ENCODE assay signal across 11 mouse cellular contexts in the genomic region with DNA sequence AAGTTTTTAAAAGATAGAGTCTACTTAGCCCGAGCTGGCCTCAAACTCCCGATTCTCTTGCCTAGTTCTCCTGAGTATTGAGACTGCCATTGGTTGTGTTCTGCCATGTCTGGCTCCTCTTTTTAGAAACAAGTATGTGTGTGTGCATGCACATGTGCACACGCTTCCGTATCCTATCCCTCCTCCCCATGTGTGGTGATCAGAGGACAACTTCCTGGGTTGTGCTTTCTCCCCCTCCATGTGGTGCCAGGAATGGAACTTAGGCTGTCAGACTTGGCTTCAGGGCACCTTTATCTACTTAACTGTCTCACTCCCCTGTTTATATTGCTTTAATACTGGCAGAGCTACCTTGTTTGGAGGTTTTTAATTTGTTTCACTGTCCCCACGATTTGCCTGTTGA. TPM values are rescaled to one million over a fixed set of nuclear protein-coding genes. Genes with fewer than 3 reads are reported as not detected.
DNase-seq lines count a peak whose midpoint lies in the region; ATAC-seq and TF ChIP-seq lines count a peak whose summit lies in the region.
"Had no signal": no experiment of that assay in that cellular context is flagged by ENCODE, and none has a peak within 500 bp of the region (broad histone marks: within the 10 kb centered on the region; RNA-seq: fewer than 3 reads in every experiment).

No protein-coding gene starts in this region.

- H3K27me3 ChIP-seq in heart, embryonic 14.5 days (ENCODE audit: control insufficient read depth, insufficient read depth, low read length), result peaks cover 10% of the 10 kb centered on the region; the same call in 1 of the 2 replicates
- H3K27me3 ChIP-seq in CH12.LX (replicated peaks), result no peaks in the 10 kb centered on the region
- H3K27me3 ChIP-seq in forebrain, embryonic 13.5 days, result no peaks in the 10 kb centered on the region
- no peaks in the 10 kb centered on the region for H3K27me3 ChIP-seq in limb, embryonic 14.5 days (ENCODE audit: control insufficient read depth, insufficient read depth, low read length)

- H3K79me2 ChIP-seq in CH12.LX (replicated peaks; ENCODE audit: control insufficient read depth, extremely low read depth, insufficient read depth, poor library complexity, severe bottlenecking), result no peaks in the 10 kb centered on the region

- H3K4me1 ChIP-seq in heart, embryonic 14.5 days (ENCODE audit: control insufficient read depth in 2 of 2, insufficient read depth in 2 of 2, low read length in 2 of 2), result peaks cover 5 to 15% of the 10 kb centered on the region in 2 experiments
- H3K4me1 ChIP-seq in CH12.LX (ENCODE audit: control insufficient read depth in 1 of 2, insufficient read depth in 2 of 2), result peaks cover 8 to 18% of the 10 kb centered on the region in 2 experiments; a peak in 3 of 4 replicates
- H3K4me1 ChIP-seq in forebrain, embryonic 13.5 days, result peaks cover 22% of the 10 kb centered on the region
- peaks cover 8% of the 10 kb centered on the region for H3K4me1 ChIP-seq in limb, embryonic 14.5 days (ENCODE audit: control insufficient read depth, insufficient read depth, low read length)

- H3K4me3 ChIP-seq in heart, embryonic 14.5 days (ENCODE audit: control insufficient read depth in 1 of 2, insufficient read depth in 1 of 2, low read depth in 1 of 2, low read length in 2 of 2), result no peak overlapping the region
- peak overlapping the region in 2 of 3 experiments; percentile 6 to 35 for H3K4me3 ChIP-seq in CH12.LX (replicated peaks in 1 of 3; ENCODE audit: low read depth in 2 of 3, low read length in 2 of 3, poor library complexity in 1 of 3)
- H3K4me3 ChIP-seq in forebrain, embryonic 13.5 days, result peak overlapping the region; percentile 23
- 0 out of 2 replicates have a peak overlapping the region, but pooled peaks have one; percentile 7 for H3K4me3 ChIP-seq in limb, embryonic 14.5 days (replicated peaks; ENCODE audit: low read length)
- H3K4me3 ChIP-seq: erythroblast, embryonic 14.5 days had no signal

- no peak overlapping the region for H3K9ac ChIP-seq in heart, embryonic 14.5 days (ENCODE audit: low read length)
- H3K9ac ChIP-seq in CH12.LX (ENCODE audit: insufficient read depth, low read depth), result peak overlapping the region; percentile 51; the same call in 1 of the 2 replicates
- peak overlapping the region; percentile 45; the same call in 1 of the 2 replicates for H3K9ac ChIP-seq in forebrain, embryonic 13.5 days
- no peak overlapping the region for H3K9ac ChIP-seq in limb, embryonic 14.5 days (ENCODE audit: low read depth, low read length, severe bottlenecking)
- H3K9ac ChIP-seq: liver, postnatal 0 days had no signal

- ATAC-seq in heart, embryonic 14.5 days (ENCODE audit: insufficient number of reproducible peaks, insufficient read depth, low FRiP score, low read depth), result no peak
- ATAC-seq in forebrain, embryonic 13.5 days, result no peak
- ATAC-seq in limb, embryonic 14.5 days (ENCODE audit: low FRiP score, low read depth), result no peak
- ATAC-seq: CD4-positive, CD25-positive, alpha-beta regulatory T cell, adult 4 months; liver, postnatal 0 days had no signal

- no peak for TF ChIP-seq CTCF in CH12.LX (conservative IDR thresholded peaks at IDR 0.05 in 1 of 2, IDR thresholded peaks at IDR 0.05 in 1 of 2; ENCODE audit: low read depth in 2 of 2, low read length in 2 of 2)

- H3K27ac ChIP-seq in heart, embryonic 14.5 days (replicated peaks in 1 of 2; ENCODE audit: control insufficient read depth in 1 of 2, insufficient read depth in 1 of 2, low read depth in 2 of 2, low read length in 2 of 2), result no peak overlapping the region
- no peak overlapping the region for H3K27ac ChIP-seq in CH12.LX (ENCODE audit: insufficient read depth, low read depth)
- H3K27ac ChIP-seq in forebrain, embryonic 13.5 days, result no peak overlapping the region
- H3K27ac ChIP-seq in limb, embryonic 14.5 days (replicated peaks; ENCODE audit: low read depth, low read length), result no peak overlapping the region

- DNase-seq in heart, postnatal 36 days, result no peak
- peak; percentile 51 for DNase-seq in CH12.LX (ENCODE audit: extremely low read depth)
- DNase-seq in limb, embryonic 14.5 days (ENCODE audit: low spot score), result no peak
- DNase-seq in adrenal gland, postnatal 10 days, result no peak
- no peak for DNase-seq in layer of hippocampus, adult 9-10 months (ENCODE audit: low spot score)
- no peak for DNase-seq in kidney, adult 11 months
- DNase-seq: liver, postnatal 0 days had no signal

- no peaks in the 10 kb centered on the region for H3K36me3 ChIP-seq in heart, embryonic 14.5 days (ENCODE audit: control insufficient read depth, insufficient read depth, low read length)
- peaks cover 0 to 7% of the 10 kb centered on the region in 2 experiments for H3K36me3 ChIP-seq in CH12.LX (replicated peaks in 1 of 2; ENCODE audit: control insufficient read depth in 1 of 2, insufficient read depth in 1 of 2, low read length in 1 of 2)
- H3K36me3 ChIP-seq in forebrain, embryonic 13.5 days (ENCODE audit: poor library complexity, severe bottlenecking), result no peaks in the 10 kb centered on the region
- H3K36me3 ChIP-seq in limb, embryonic 14.5 days (ENCODE audit: control insufficient read depth, insufficient read depth, low read length), result no peaks in the 10 kb centered on the region

- intact Hi-C loops in heart, postnatal 36 days (cut with DNase I), result loop anchor here (1.0 to 10.0 kb wide), 4 partner anchors 34 to 350 kb away; a partner anchor contains a TSS

- no peaks in the 10 kb centered on the region for H3K9me3 ChIP-seq in heart, embryonic 14.5 days (ENCODE audit: control insufficient read depth, low read length)
- H3K9me3 ChIP-seq in CH12.LX (replicated peaks; ENCODE audit: low read length), result no peaks in the 10 kb centered on the region
- no peaks in the 10 kb centered on the region for H3K9me3 ChIP-seq in forebrain, embryonic 13.5 days (replicated peaks)
- H3K9me3 ChIP-seq in limb, embryonic 14.5 days (ENCODE audit: control insufficient read depth, low read length), result no peaks in the 10 kb centered on the region

- TF ChIP-seq EP300 in CH12.LX (IDR thresholded peaks at IDR 0.05; ENCODE audit: low read length), result no peak

- WGBS in heart, embryonic 14.5 days, result 23% methylated on average over 5 of the region's 5 CpGs
- 38% methylated on average over 5 of the region's 5 CpGs for WGBS in forebrain, embryonic 13.5 days
- WGBS in limb, embryonic 14.5 days, result 36% methylated on average over 5 of the region's 5 CpGs

- no peak for TF ChIP-seq RAD21 in CH12.LX (IDR thresholded peaks at IDR 0.05; ENCODE audit: low read depth, low read length)

- dilution Hi-C loops in CH12.LX (cut with MboI; ENCODE audit: extremely low pct_ligation_motif_present, extremely low pct_unique_long_range_greater_than_20kb, low sequenced_read_pairs), result no loop called here

- no peak; the same call in 1 of the 2 replicates for TF ChIP-seq POLR2A in CH12.LX (IDR thresholded peaks at IDR 0.05; ENCODE audit: low read depth, low read length)
- TF ChIP-seq POLR2A in limb, embryonic 14.5 days (IDR thresholded peaks at IDR 0.05; ENCODE audit: borderline replicate concordance, extremely low read depth, insufficient read depth, insufficient read length), result no peak

- in situ Hi-C loops in CH12.LX (cut with MboI; ENCODE audit: low pct_ligation_motif_present, low pct_unique_long_range_greater_than_20kb, low sequenced_read_pairs), result no loop called here

- peak overlapping the region; percentile 42 for H3K4me2 ChIP-seq in heart, embryonic 14.5 days (ENCODE audit: low read length)
- peak overlapping the region; percentile 95 for H3K4me2 ChIP-seq in CH12.LX (ENCODE audit: insufficient read depth, low read depth, poor library complexity, severe bottlenecking)
- peak overlapping the region; percentile 51 for H3K4me2 ChIP-seq in forebrain, embryonic 13.5 days
- H3K4me2 ChIP-seq in limb, embryonic 14.5 days (replicated peaks; ENCODE audit: low read depth, low read length, severe bottlenecking), result peak overlapping the region; percentile 35

RNA-seq across cellular contexts. Expression of a gene that starts 3.9 kb away (rescaled TPM):
- polyA plus RNA-seq in heart, embryonic 14.5 days (2014; fragmentation: Nextera tagmentation; extraction: Ambion mirVana), result 2.2 and 2.5 TPM in 2 replicates
- total RNA-seq in heart, postnatal 36 days (2021), result under 1 TPM; 0.44 to 0.60 TPM
- total RNA-seq in CH12.LX (2012; rRNA removed) (0.76 and 1.2 TPM in 2 replicates), CH12.LX (2014; rRNA removed) (0.93 and 0.97 TPM in 2 replicates)
- 0.90 and 1.0 TPM in 2 replicates for polyA plus RNA-seq in CH12.LX (2012; ENCODE audit: insufficient read length, low read depth)
- polyA plus RNA-seq in forebrain, embryonic 13.5 days (2015; fragmentation: Nextera tagmentation; extraction: Ambion mirVana), result 10.8 and 12.3 TPM in 2 replicates
- polyA plus RNA-seq in limb, embryonic 14.5 days (2012; rRNA removed), result 1.9 and 3.2 TPM in 2 replicates
- 3.0 and 4.9 TPM in 2 replicates for polyA plus RNA-seq in limb, embryonic 14.5 days (2014; fragmentation: Nextera tagmentation; extraction: Ambion mirVana)
- 1 to 10 TPM; 1.3 to 1.8 TPM for total RNA-seq in adrenal gland, postnatal 10 days (2021)
- polyA plus RNA-seq: erythroblast, embryonic 14.5 days had no signal

RNA-seq across cellular contexts. Expression of a gene that starts 10.8 kb away (rescaled TPM):
- polyA plus RNA-seq in heart, embryonic 14.5 days (2014; fragmentation: Nextera tagmentation; extraction: Ambion mirVana), result 3.8 and 4.3 TPM in 2 replicates
- 10 to 100 TPM; 20.6 to 23.1 TPM for total RNA-seq in heart, postnatal 36 days (2021)
- 15.0 and 16.7 TPM in 2 replicates for total RNA-seq in CH12.LX (2012; rRNA removed)
- 7.2 and 7.8 TPM in 2 replicates for total RNA-seq in CH12.LX (2014; rRNA removed)
- 7.6 and 8.2 TPM in 2 replicates for polyA plus RNA-seq in CH12.LX (2012; ENCODE audit: insufficient read length, low read depth)
- 9.0 TPM in 2 replicates for polyA plus RNA-seq in forebrain, embryonic 13.5 days (2015; fragmentation: Nextera tagmentation; extraction: Ambion mirVana)
- polyA plus RNA-seq in limb, embryonic 14.5 days (2012; rRNA removed), result 34.4 and 42.9 TPM in 2 replicates
- 8.8 and 10.6 TPM in 2 replicates for polyA plus RNA-seq in limb, embryonic 14.5 days (2014; fragmentation: Nextera tagmentation; extraction: Ambion mirVana)
- total RNA-seq in adrenal gland, postnatal 10 days (2021), result 10 to 100 TPM; 25.9 to 26.6 TPM

RNA-seq across cellular contexts. Expression of a gene that starts 31.5 kb away (rescaled TPM):
- polyA plus RNA-seq in heart, embryonic 14.5 days (2014; fragmentation: Nextera tagmentation; extraction: Ambion mirVana), result 0.32 TPM in 1 of 2 replicates, not detected in the other
- total RNA-seq in heart, postnatal 36 days (2021), result not detected
- total RNA-seq in CH12.LX (2012; rRNA removed), result 0.08 TPM in 1 of 2 replicates, not detected in the other
- not detected in 2 replicates for total RNA-seq in CH12.LX (2014; rRNA removed)
- not detected in 2 replicates for polyA plus RNA-seq in CH12.LX (2012; ENCODE audit: insufficient read length, low read depth)
- polyA plus RNA-seq in forebrain, embryonic 13.5 days (2015; fragmentation: Nextera tagmentation; extraction: Ambion mirVana), result 37.3 and 42.7 TPM in 2 replicates
- polyA plus RNA-seq in limb, embryonic 14.5 days (2012; rRNA removed), result 0.14 and 0.24 TPM in 2 replicates
- 0.10 and 0.21 TPM in 2 replicates for polyA plus RNA-seq in limb, embryonic 14.5 days (2014; fragmentation: Nextera tagmentation; extraction: Ambion mirVana)
- total RNA-seq in adrenal gland, postnatal 10 days (2021), result under 1 TPM; 0.51 to 0.88 TPM
- polyA plus RNA-seq: CD4-positive, CD25-positive, alpha-beta regulatory T cell, adult 4 months; erythroblast, embryonic 14.5 days; liver, postnatal 0 days had no signal

RNA-seq across cellular contexts. Expression of a gene that starts 46.0 kb away (rescaled TPM):
- 16.9 and 17.9 TPM in 2 replicates for polyA plus RNA-seq in heart, embryonic 14.5 days (2014; fragmentation: Nextera tagmentation; extraction: Ambion mirVana)
- 1 to 10 TPM; 7.9 to 8.3 TPM for total RNA-seq in heart, postnatal 36 days (2021)
- total RNA-seq in CH12.LX (2012; rRNA removed) (7.8 and 8.2 TPM in 2 replicates), CH12.LX (2014; rRNA removed) (7.2 and 8.1 TPM in 2 replicates)
- 6.9 and 7.2 TPM in 2 replicates for polyA plus RNA-seq in CH12.LX (2012; ENCODE audit: insufficient read length, low read depth)
- 116 and 129 TPM in 2 replicates for polyA plus RNA-seq in forebrain, embryonic 13.5 days (2015; fragmentation: Nextera tagmentation; extraction: Ambion mirVana)
- 10.0 and 11.6 TPM in 2 replicates for polyA plus RNA-seq in limb, embryonic 14.5 days (2012; rRNA removed)
- polyA plus RNA-seq in limb, embryonic 14.5 days (2014; fragmentation: Nextera tagmentation; extraction: Ambion mirVana), result 32.6 and 36.5 TPM in 2 replicates
- total RNA-seq in adrenal gland, postnatal 10 days (2021), result 10 to 100 TPM in 1 of 2 experiments, 1 to 10 TPM in 1; 9.9 to 16.0 TPM

Comparison
In these comparisons a context has a peak if more than half of its experiments do, and no peak if none do; other contexts are left out.
1. H3K4me2 ChIP-seq: peak in every context shown above with its lines; median percentile 95 in CH12.LX; 51 in forebrain, embryonic 13.5 days; 42 in heart, embryonic 14.5 days; 35 in limb, embryonic 14.5 days.
2. H3K4me3 ChIP-seq: peak in CH12.LX (2 of 3), forebrain, embryonic 13.5 days (single experiment) and limb, embryonic 14.5 days (single experiment); none in heart, embryonic 14.5 days (0 of 2).
3. H3K9ac ChIP-seq: peak in CH12.LX (single experiment) and forebrain, embryonic 13.5 days (single experiment); none in heart, embryonic 14.5 days (single experiment) and limb, embryonic 14.5 days (single experiment).
4. RNA of a gene that starts 31.5 kb away (polyA plus RNA-seq): 37.3 to 42.7 TPM in forebrain, embryonic 13.5 days; 0.32 TPM in heart, embryonic 14.5 days, 0.10 to 0.24 TPM in limb, embryonic 14.5 days and not detected in CH12.LX; every median in the first group is over 10 times any median in the second.